19 mouse cellular contexts compared by ENCODE assay signal in genomic region chr3:101418740-101419652, GRCm38 (mm10). TPM values are rescaled to one million over a fixed set of nuclear protein-coding genes. Genes with fewer than 3 reads are reported as not detected.
DNase-seq lines count a peak whose midpoint lies in the region; ATAC-seq and TF ChIP-seq lines count a peak whose summit lies in the region.
"Had no signal": no experiment of that assay in that cellular context is flagged by ENCODE, and none has a peak within 500 bp of the region (broad histone marks: within the 10 kb centered on the region; RNA-seq: fewer than 3 reads in every experiment).

No protein-coding gene starts in this region.

- H3K9ac ChIP-seq in hindbrain, embryonic 15.5 days = no peak overlapping the region
- H3K9ac ChIP-seq in hindbrain, embryonic 12.5 days = no peak overlapping the region
- no peak overlapping the region for H3K9ac ChIP-seq in liver, embryonic 15.5 days
- no peak overlapping the region for H3K9ac ChIP-seq in midbrain, embryonic 14.5 days (replicated peaks; ENCODE audit: low read length)
- H3K9ac ChIP-seq: embryonic facial prominence, embryonic 12.5 days; hindbrain, embryonic 14.5 days; midbrain, embryonic 13.5 days had no signal

- 80% methylated on average over 18 of the region's 18 CpGs for WGBS in hindbrain, embryonic 15.5 days
- WGBS in hindbrain, embryonic 12.5 days = 83% methylated on average over 18 of the region's 18 CpGs
- WGBS in liver, embryonic 15.5 days (ENCODE audit: insufficient replicate concordance) = 16% methylated on average over 18 of the region's 18 CpGs
- 93% methylated on average over 18 of the region's 18 CpGs for WGBS in cerebellum, adult 2 months
- 90% methylated on average over 18 of the region's 18 CpGs for WGBS in midbrain, embryonic 14.5 days

- TF ChIP-seq POLR2A in cerebellum, adult 2 months (IDR thresholded peaks at IDR 0.05; ENCODE audit: borderline replicate concordance, insufficient read depth, low read length) = no peak

- no peak overlapping the region for H3K4me2 ChIP-seq in hindbrain, embryonic 15.5 days
- no peak overlapping the region for H3K4me2 ChIP-seq in hindbrain, embryonic 12.5 days (replicated peaks)
- peak overlapping the region; percentile 51 for H3K4me2 ChIP-seq in liver, embryonic 15.5 days
- no peak overlapping the region for H3K4me2 ChIP-seq in midbrain, embryonic 14.5 days (ENCODE audit: low read length)
- H3K4me2 ChIP-seq: embryonic facial prominence, embryonic 12.5 days; hindbrain, embryonic 14.5 days; midbrain, embryonic 13.5 days had no signal

- ATAC-seq in hindbrain, embryonic 15.5 days (ENCODE audit: low FRiP score, low read depth) = peak; percentile 38; the same call in 1 of the 2 replicates
- ATAC-seq in hindbrain, embryonic 12.5 days (ENCODE audit: low FRiP score) = no peak
- peak; percentile 42 for ATAC-seq in G1E (ENCODE audit: extremely low read depth, insufficient number of reproducible peaks, low FRiP score, poor library complexity, severe bottlenecking)
- ATAC-seq in common myeloid progenitor, adult 5-6 weeks (replicated peaks; ENCODE audit: low read depth, poor library complexity, severe bottlenecking) = peak; percentile 50
- peak; percentile 49 for ATAC-seq in liver, embryonic 15.5 days (ENCODE audit: insufficient read depth)
- ATAC-seq in midbrain, embryonic 14.5 days (ENCODE audit: low FRiP score, low TSS enrichment) = no peak
- ATAC-seq: midbrain, embryonic 13.5 days had no signal

- no peaks in the 10 kb centered on the region for H3K27me3 ChIP-seq in hindbrain, embryonic 15.5 days
- no peaks in the 10 kb centered on the region for H3K27me3 ChIP-seq in hindbrain, embryonic 12.5 days
- no peaks in the 10 kb centered on the region for H3K27me3 ChIP-seq in G1E (ENCODE audit: insufficient read depth, low read length)
- no peaks in the 10 kb centered on the region for H3K27me3 ChIP-seq in liver, embryonic 15.5 days
- H3K27me3 ChIP-seq in cerebellum, adult 2 months (ENCODE audit: control insufficient read depth, insufficient read depth, low read length) = no peaks in the 10 kb centered on the region
- H3K27me3 ChIP-seq in midbrain, embryonic 14.5 days (ENCODE audit: control insufficient read depth, insufficient read depth, low read length) = no peaks in the 10 kb centered on the region
- H3K27me3 ChIP-seq: embryonic facial prominence, embryonic 12.5 days; midbrain, embryonic 13.5 days had no signal

- no peaks in the 10 kb centered on the region for H3K36me3 ChIP-seq in hindbrain, embryonic 15.5 days
- H3K36me3 ChIP-seq in hindbrain, embryonic 12.5 days = no peaks in the 10 kb centered on the region
- peaks cover 40% of the 10 kb centered on the region for H3K36me3 ChIP-seq in G1E (replicated peaks)
- no peaks in the 10 kb centered on the region for H3K36me3 ChIP-seq in liver, embryonic 15.5 days (replicated peaks)
- H3K36me3 ChIP-seq in midbrain, embryonic 14.5 days (ENCODE audit: control insufficient read depth, insufficient read depth, low read length) = no peaks in the 10 kb centered on the region
- H3K36me3 ChIP-seq: embryonic facial prominence, embryonic 12.5 days; midbrain, embryonic 13.5 days had no signal

- DNase-seq in G1E (ENCODE audit: low spot score) = no peak
- no peak for DNase-seq in cerebellum, adult 2 months
- DNase-seq in urinary bladder, adult 18-20 months (ENCODE audit: low spot score in 2 of 2) = no peak
- no peak for DNase-seq in midbrain, embryonic 14.5 days
- DNase-seq: cerebellum, adult 18-20 months; gastrocnemius, postnatal 10 days; kidney, adult 18-20 months; kidney, postnatal 4 days; lung, adult 18-20 months; lung, postnatal 36 days; thymus, postnatal 36 days had no signal

- H3K9me3 ChIP-seq in hindbrain, embryonic 15.5 days = no peaks in the 10 kb centered on the region
- H3K9me3 ChIP-seq in hindbrain, embryonic 12.5 days (replicated peaks) = no peaks in the 10 kb centered on the region
- no peaks in the 10 kb centered on the region for H3K9me3 ChIP-seq in G1E (replicated peaks)
- H3K9me3 ChIP-seq in liver, embryonic 15.5 days (replicated peaks) = no peaks in the 10 kb centered on the region
- H3K9me3 ChIP-seq in midbrain, embryonic 14.5 days (ENCODE audit: control insufficient read depth, low read length) = no peaks in the 10 kb centered on the region
- H3K9me3 ChIP-seq: embryonic facial prominence, embryonic 12.5 days; midbrain, embryonic 13.5 days had no signal

- peaks cover 21% of the 10 kb centered on the region for H3K4me1 ChIP-seq in hindbrain, embryonic 15.5 days (replicated peaks)
- H3K4me1 ChIP-seq in hindbrain, embryonic 12.5 days = peaks cover 8% of the 10 kb centered on the region; the same call in 1 of the 2 replicates
- H3K4me1 ChIP-seq in G1E (ENCODE audit: insufficient read depth, low read depth, low read length) = peaks cover 67% of the 10 kb centered on the region
- H3K4me1 ChIP-seq in liver, embryonic 15.5 days (replicated peaks) = peaks cover 45% of the 10 kb centered on the region
- no peaks in the 10 kb centered on the region; the same call in 1 of the 2 replicates for H3K4me1 ChIP-seq in cerebellum, adult 2 months (ENCODE audit: control insufficient read depth, insufficient read depth, low read length)
- H3K4me1 ChIP-seq in midbrain, embryonic 14.5 days (ENCODE audit: control insufficient read depth, insufficient read depth, low read length) = peaks cover 13% of the 10 kb centered on the region; the same call in 1 of the 2 replicates

- TF ChIP-seq CTCF in G1E (IDR thresholded peaks at IDR 0.05; ENCODE audit: low read depth, low read length) = no peak
- TF ChIP-seq CTCF in cerebellum, adult 2 months (IDR thresholded peaks at IDR 0.05; ENCODE audit: borderline replicate concordance, insufficient read depth, low read depth, low read length) = no peak

- no peak overlapping the region for H3K27ac ChIP-seq in hindbrain, embryonic 15.5 days (replicated peaks)
- no peak overlapping the region for H3K27ac ChIP-seq in hindbrain, embryonic 12.5 days
- H3K27ac ChIP-seq in liver, embryonic 15.5 days (replicated peaks) = peak overlapping the region; percentile 10; the same call in 1 of the 2 replicates
- H3K27ac ChIP-seq in cerebellum, adult 2 months (ENCODE audit: insufficient read depth, low read length) = no peak overlapping the region
- H3K27ac ChIP-seq in midbrain, embryonic 14.5 days (replicated peaks; ENCODE audit: low read depth, low read length) = no peak overlapping the region
- H3K27ac ChIP-seq: embryonic facial prominence, embryonic 12.5 days; hindbrain, embryonic 14.5 days; midbrain, embryonic 13.5 days had no signal

- no peak overlapping the region for H3K4me3 ChIP-seq in hindbrain, embryonic 15.5 days
- no peak overlapping the region for H3K4me3 ChIP-seq in hindbrain, embryonic 12.5 days
- H3K4me3 ChIP-seq in G1E (ENCODE audit: low read depth, low read length) = peak overlapping the region; percentile 55; the same call in 1 of the 2 replicates
- no peak overlapping the region for H3K4me3 ChIP-seq in liver, embryonic 15.5 days (replicated peaks)
- H3K4me3 ChIP-seq in cerebellum, adult 2 months (replicated peaks; ENCODE audit: insufficient read depth, low read depth, low read length) = no peak overlapping the region
- no peak overlapping the region for H3K4me3 ChIP-seq in midbrain, embryonic 14.5 days (replicated peaks; ENCODE audit: low read depth, low read length)
- H3K4me3 ChIP-seq: embryonic facial prominence, embryonic 12.5 days; midbrain, embryonic 13.5 days; myocyte had no signal

RNA-seq across cellular contexts. Expression of gene Igsf3, which starts 42.1 kb away (rescaled TPM):
- polyA plus RNA-seq in hindbrain, embryonic 15.5 days (2015; fragmentation: Nextera tagmentation; extraction: Ambion mirVana) = 80.2 and 90.6 TPM in 2 replicates
- 61.9 and 66.4 TPM in 2 replicates for polyA plus RNA-seq in hindbrain, embryonic 12.5 days (2016; fragmentation: Nextera tagmentation; extraction: Ambion mirVana)
- total RNA-seq in G1E (2014; fragmentation: Nextera tagmentation) (29.4 and 33.0 TPM in 2 replicates), G1E (2017) (16.1 and 19.1 TPM in 2 replicates)
- 9.4 and 14.6 TPM in 2 replicates for polyA plus RNA-seq in G1E (2012)
- total RNA-seq in common myeloid progenitor, adult 5-6 weeks (2017) = 3.4 and 3.6 TPM in 2 replicates
- polyA plus RNA-seq in liver, embryonic 15.5 days (2015; fragmentation: Nextera tagmentation; extraction: Ambion mirVana) = 4.5 TPM in 2 replicates
- 4.3 and 5.1 TPM in 2 replicates for polyA plus RNA-seq in cerebellum, adult 2 months (2012; rRNA removed)
- 62.0 and 77.8 TPM in 2 replicates for polyA plus RNA-seq in midbrain, embryonic 14.5 days (2014; fragmentation: Nextera tagmentation; extraction: Ambion mirVana)

Comparison
In these comparisons a context has a peak if more than half of its experiments do, and no peak if none do; other contexts are left out.
1. ATAC-seq: peak in hindbrain, embryonic 15.5 days (single experiment), G1E (single experiment), common myeloid progenitor, adult 5-6 weeks (single experiment) and liver, embryonic 15.5 days (single experiment); none in hindbrain, embryonic 12.5 days (single experiment) and midbrain, embryonic 14.5 days (single experiment).